Mouse (Mus musculus): ENCODE results near the gene Mest. TPM values are rescaled to one million over a fixed set of nuclear protein-coding genes. Genes with fewer than 3 reads are reported as not detected.

Gene Mest
- polyA plus RNA-seq, 1 experiment = 8.4 TPM

- peak overlapping the region; percentile 2; the same call in 1 of the 2 replicates for H3K4me3 ChIP-seq (ENCODE audit: insufficient read depth, low read depth, low read length)
- no peak for TF ChIP-seq POLR2A (IDR thresholded peaks at IDR 0.05; ENCODE audit: low read depth, low read length)
- no peak for TF ChIP-seq CTCF (conservative IDR thresholded peaks at IDR 0.05; ENCODE audit: insufficient read depth, insufficient read length, low read depth, low read length)
- H3K36me3 ChIP-seq (ENCODE audit: control insufficient read depth, insufficient read depth, low read length) = no peaks in the 10 kb centered on the region
- H3K27ac ChIP-seq (ENCODE audit: insufficient read depth, low read depth, low read length) = no peak overlapping the region
- no peaks in the 10 kb centered on the region for H3K4me1 ChIP-seq (ENCODE audit: control insufficient read depth, insufficient read depth, low read length)
- H3K27me3 ChIP-seq (replicated peaks; ENCODE audit: control insufficient read depth, insufficient read depth, low read length) = no peaks in the 10 kb centered on the region
- 55% methylated on average over 22 of the region's 22 CpGs for WGBS
- DNase-seq = no peak
Measured at GRCm38 (mm10) chr6:30734988-30735727, 11.8 kb downstream of the Mest start.

- H3K4me3 ChIP-seq (ENCODE audit: insufficient read depth, low read depth, low read length) = peak overlapping the region; percentile 2; the same call in 1 of the 2 replicates
- 54% methylated on average over 15 of the region's 15 CpGs for WGBS
- DNase-seq = no peak
- H3K36me3 ChIP-seq (ENCODE audit: control insufficient read depth, insufficient read depth, low read length) = no peaks in the 10 kb centered on the region
- no peak for TF ChIP-seq POLR2A (IDR thresholded peaks at IDR 0.05; ENCODE audit: low read depth, low read length)
- no peak for TF ChIP-seq CTCF (conservative IDR thresholded peaks at IDR 0.05; ENCODE audit: insufficient read depth, insufficient read length, low read depth, low read length)
- no peak overlapping the region for H3K27ac ChIP-seq (ENCODE audit: insufficient read depth, low read depth, low read length)
- H3K4me1 ChIP-seq (ENCODE audit: control insufficient read depth, insufficient read depth, low read length) = no peaks in the 10 kb centered on the region
- H3K27me3 ChIP-seq (replicated peaks; ENCODE audit: control insufficient read depth, insufficient read depth, low read length) = no peaks in the 10 kb centered on the region
Measured at GRCm38 (mm10) chr6:30735728-30736371, 12.5 kb downstream of the Mest start.

GRCm38 (mm10) chr6:30736372-30736762 lies 13.0 kb downstream of the Mest start:
- no peak for TF ChIP-seq CTCF (conservative IDR thresholded peaks at IDR 0.05; ENCODE audit: insufficient read depth, insufficient read length, low read depth, low read length)
- no peak for TF ChIP-seq POLR2A (IDR thresholded peaks at IDR 0.05; ENCODE audit: low read depth, low read length)
- Histone ChIP-seq H3K27ac (ENCODE audit: insufficient read depth, low read depth, low read length) (no peak overlapping the region), H3K4me1 (ENCODE audit: control insufficient read depth, insufficient read depth, low read length) (no peaks in the 10 kb centered on the region), H3K27me3 (replicated peaks; ENCODE audit: control insufficient read depth, insufficient read depth, low read length) (no peaks in the 10 kb centered on the region), H3K36me3 (ENCODE audit: control insufficient read depth, insufficient read depth, low read length) (no peaks in the 10 kb centered on the region), H3K4me3 (ENCODE audit: insufficient read depth, low read depth, low read length) (no peak overlapping the region)
- peak; percentile 19 for DNase-seq
- 48% methylated on average over 13 of the region's 13 CpGs for WGBS

GRCm38 (mm10) chr6:30736864-30737547 lies 13.7 kb downstream of the Mest start:
- peak; percentile 66 for DNase-seq
- peak overlapping the region; percentile 46; the same call in 1 of the 2 replicates for H3K4me3 ChIP-seq (ENCODE audit: insufficient read depth, low read depth, low read length)
- no peak overlapping the region for H3K27ac ChIP-seq (ENCODE audit: insufficient read depth, low read depth, low read length)
- H3K27me3 ChIP-seq (replicated peaks; ENCODE audit: control insufficient read depth, insufficient read depth, low read length) = no peaks in the 10 kb centered on the region
- no peak for TF ChIP-seq POLR2A (IDR thresholded peaks at IDR 0.05; ENCODE audit: low read depth, low read length)
- TF ChIP-seq CTCF (conservative IDR thresholded peaks at IDR 0.05; ENCODE audit: insufficient read depth, insufficient read length, low read depth, low read length) = peak; percentile 56
- no peaks in the 10 kb centered on the region for H3K36me3 ChIP-seq (ENCODE audit: control insufficient read depth, insufficient read depth, low read length)
- H3K4me1 ChIP-seq (ENCODE audit: control insufficient read depth, insufficient read depth, low read length) = no peaks in the 10 kb centered on the region
- WGBS = 53% methylated on average over 29 of the region's 29 CpGs

GRCm38 (mm10) chr6:30737548-30738463 lies 14.5 kb downstream of the Mest start:
- TF ChIP-seq POLR2A (IDR thresholded peaks at IDR 0.05; ENCODE audit: low read depth, low read length) = peak; percentile 44
- no peak for TF ChIP-seq CTCF (conservative IDR thresholded peaks at IDR 0.05; ENCODE audit: insufficient read depth, insufficient read length, low read depth, low read length)

GRCm38 (mm10) chr6:30738464-30739006 lies 15.2 kb downstream of the Mest start:
- no peaks in the 10 kb centered on the region for H3K27me3 ChIP-seq (replicated peaks; ENCODE audit: control insufficient read depth, insufficient read depth, low read length)
- 48% methylated on average over 20 of the region's 20 CpGs for WGBS
- H3K27ac ChIP-seq (ENCODE audit: insufficient read depth, low read depth, low read length) = no peak overlapping the region
- H3K4me1 ChIP-seq (ENCODE audit: control insufficient read depth, insufficient read depth, low read length) = no peaks in the 10 kb centered on the region
- DNase-seq = no peak
- H3K4me3 ChIP-seq (ENCODE audit: insufficient read depth, low read depth, low read length) = peak overlapping the region; percentile 46; the same call in 1 of the 2 replicates
- TF ChIP-seq CTCF (conservative IDR thresholded peaks at IDR 0.05; ENCODE audit: insufficient read depth, insufficient read length, low read depth, low read length) (no peak), POLR2A (IDR thresholded peaks at IDR 0.05; ENCODE audit: low read depth, low read length) (no peak)
- H3K36me3 ChIP-seq (ENCODE audit: control insufficient read depth, insufficient read depth, low read length) = no peaks in the 10 kb centered on the region

More at GRCm38 (mm10) chr6:30737548-30738463, 14.5 kb downstream of the Mest start:
- H3K4me3 ChIP-seq (ENCODE audit: insufficient read depth, low read depth, low read length) = peak overlapping the region; percentile 46
- WGBS = 57% methylated on average over 66 of the region's 66 CpGs
- no peaks in the 10 kb centered on the region for H3K27me3 ChIP-seq (replicated peaks; ENCODE audit: control insufficient read depth, insufficient read depth, low read length)
- DNase-seq = peak; percentile 62
- no peaks in the 10 kb centered on the region for H3K4me1 ChIP-seq (ENCODE audit: control insufficient read depth, insufficient read depth, low read length)
- H3K27ac ChIP-seq (ENCODE audit: insufficient read depth, low read depth, low read length) = no peak overlapping the region
- no peaks in the 10 kb centered on the region for H3K36me3 ChIP-seq (ENCODE audit: control insufficient read depth, insufficient read depth, low read length)

Measured in kidney, adult 2 months (tissue).